Mouse (Mus musculus) lung, embryonic 16.5 days (tissue): ENCODE measurements at regions not wholly inside any gene's neighbourhood (a gene's known extent, or its start where the extent isn't known, plus 50 kb on each side); places are given as distances from the start of the nearest gene placed in this dataset.

Experiments
- ATAC-seq: fragments of 200-750 bp; cut with Nextera tagmentation; 2 replicates; pipeline ENCODE4 v1.8.0; 2017; ENCODE audit warnings: low read depth, mild to moderate bottlenecking, moderate library complexity
- H3K27ac ChIP-seq: fragments of 300-500 bp; sonication (generic); 2 replicates; pipeline ENCODE4 v1.5.1; 2014; ENCODE audit warnings: mild to moderate bottlenecking, control low read depth, low read length
- H3K27me3 ChIP-seq: fragments of 300-500 bp; sonication (generic); 2 replicates; pipeline ENCODE4 v1.6.1; 2014; ENCODE audit warnings: low read depth, low read length, mixed read lengths; ENCODE audit not compliant: control insufficient read depth, insufficient read depth
- H3K36me3 ChIP-seq: fragments of 300-500 bp; sonication (generic); 2 replicates; pipeline ENCODE4 v1.6.1; 2014; ENCODE audit warnings: low read length; ENCODE audit not compliant: control insufficient read depth, insufficient read depth
- H3K4me1 ChIP-seq: fragments of 300-500 bp; sonication (generic); replicated peaks from 2 replicates; pipeline ENCODE4 v1.6.1; 2014; ENCODE audit warnings: low read length, mixed read lengths; ENCODE audit not compliant: control insufficient read depth, insufficient read depth
- H3K4me2 ChIP-seq: fragments of 300-500 bp; sonication (generic); 2 replicates; pipeline ENCODE4 v1.6.1; 2014; ENCODE audit warnings: low read depth, low read length, control low read depth
- H3K4me3 ChIP-seq: fragments of 300-500 bp; sonication (generic); 2 replicates; pipeline ENCODE4 v1.5.1; 2014; ENCODE audit warnings: mild to moderate bottlenecking, low read length, control low read depth
- H3K9ac ChIP-seq: fragments of 300-500 bp; sonication (generic); 2 replicates; pipeline ENCODE4 v1.6.1; 2014; ENCODE audit warnings: low read length, control low read depth
- H3K9me3 ChIP-seq: fragments of 300-500 bp; sonication (generic); 2 replicates; pipeline ENCODE4 v1.6.1; 2016; ENCODE audit warnings: low read length; ENCODE audit not compliant: control insufficient read depth
- WGBS: fragments of 180-500 bp; shearing (Covaris S2); extraction: QIAGEN DNeasy Blood & Tissue Kit; methylation state at CpG from one replicate; pipeline ENCODE4 v1.1.7; 2014; 5-methylcytosine and 5-hydroxymethylcytosine counted together

DNA sequence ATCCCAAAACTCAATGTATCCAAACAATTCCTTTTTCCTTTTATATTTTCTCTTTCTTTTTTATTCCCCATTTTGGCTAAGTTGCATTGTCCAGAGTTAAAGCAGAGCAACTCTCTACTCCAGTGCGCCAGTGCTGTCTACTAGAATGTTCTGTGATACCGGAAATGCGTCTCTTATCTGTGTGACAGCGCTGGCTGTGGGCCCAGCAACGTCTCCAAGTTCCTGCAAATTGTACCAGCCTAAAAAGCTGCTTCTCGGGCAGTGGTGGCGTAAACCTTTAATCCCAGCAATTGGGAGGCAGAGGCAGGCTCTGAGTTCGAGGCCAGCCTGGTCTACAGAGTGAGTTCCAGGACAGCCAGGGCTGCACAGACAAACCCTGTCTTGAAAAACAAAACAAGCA lies 59.4 kb downstream of the Cox18 start:
- no peak overlapping the region for H3K9ac ChIP-seq
- no peaks in the 10 kb centered on the region for H3K27me3 ChIP-seq
- no peaks in the 10 kb centered on the region for H3K9me3 ChIP-seq
- 62% methylated on average over 8 of the region's 8 CpGs for WGBS
- no peaks in the 10 kb centered on the region for H3K4me1 ChIP-seq
- H3K27ac ChIP-seq: no peak overlapping the region
- H3K4me2 ChIP-seq: no peak overlapping the region
- ATAC-seq: no peak
- no peaks in the 10 kb centered on the region for H3K36me3 ChIP-seq
- H3K4me3 ChIP-seq: no peak overlapping the region

- Histone ChIP-seq H3K4me2 (no peak overlapping the region), H3K36me3 (no peaks in the 10 kb centered on the region), H3K27ac (no peak overlapping the region), H3K4me1 (no peaks in the 10 kb centered on the region), H3K9me3 (no peaks in the 10 kb centered on the region), H3K27me3 (no peaks in the 10 kb centered on the region), H3K4me3 (no peak overlapping the region), H3K9ac (no peak overlapping the region)
- ATAC-seq: no peak
- 39% methylated on average over 18 of the region's 18 CpGs for WGBS
Measured at GRCm38 (mm10) chr5:90163033-90163859, 60.6 kb downstream of the Cox18 start.

GRCm38 (mm10) chr5:90160281-90160680 lies 63.5 kb downstream of the Cox18 start:
- Histone ChIP-seq H3K4me1 (no peaks in the 10 kb centered on the region), H3K9me3 (no peaks in the 10 kb centered on the region), H3K36me3 (no peaks in the 10 kb centered on the region), H3K4me3 (no peak overlapping the region), H3K9ac (no peak overlapping the region), H3K27ac (no peak overlapping the region), H3K4me2 (no peak overlapping the region), H3K27me3 (no peaks in the 10 kb centered on the region)
- WGBS: 56% methylated on average over 4 of the region's 4 CpGs
- ATAC-seq: no peak

- Histone ChIP-seq H3K36me3 (no peaks in the 10 kb centered on the region), H3K27me3 (no peaks in the 10 kb centered on the region), H3K4me2 (no peak overlapping the region), H3K9me3 (no peaks in the 10 kb centered on the region), H3K9ac (no peak overlapping the region), H3K27ac (no peak overlapping the region), H3K4me3 (no peak overlapping the region), H3K4me1 (no peaks in the 10 kb centered on the region)
- ATAC-seq: no peak
- WGBS: 89% methylated on average over 4 of the region's 4 CpGs
Measured at GRCm38 (mm10) chr5:90156522-90156921, 67.3 kb downstream of the Cox18 start.

- Histone ChIP-seq H3K27me3 (no peaks in the 10 kb centered on the region), H3K4me3 (no peak overlapping the region), H3K36me3 (no peaks in the 10 kb centered on the region), H3K4me2 (no peak overlapping the region), H3K9me3 (no peaks in the 10 kb centered on the region), H3K9ac (no peak overlapping the region), H3K27ac (no peak overlapping the region), H3K4me1 (no peaks in the 10 kb centered on the region)
- ATAC-seq: peak; percentile 17; the same call in 1 of the 2 replicates
- WGBS: 42% methylated on average over 22 of the region's 22 CpGs
Measured at GRCm38 (mm10) chr5:90149611-90150532, 73.9 kb downstream of the Cox18 start.

DNA sequence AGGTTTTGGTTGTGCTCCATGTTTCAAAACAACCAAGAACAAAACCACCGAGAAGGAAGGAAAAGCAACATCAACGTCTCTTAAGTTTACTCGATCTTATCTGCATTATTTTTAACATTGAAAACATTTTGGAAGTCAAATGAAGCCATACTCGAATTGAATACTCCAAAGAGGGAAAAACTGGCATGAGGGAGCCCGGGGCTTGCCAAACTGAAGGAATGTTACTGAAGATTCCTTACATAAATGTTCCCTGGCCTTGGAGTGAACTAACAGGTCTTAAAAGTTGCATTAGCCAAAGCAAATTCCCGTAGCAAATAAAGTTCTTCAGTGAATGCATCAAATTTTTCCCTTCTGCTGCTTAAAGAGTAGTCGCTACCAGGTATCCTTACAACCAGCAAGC lies 87.8 kb downstream of the Cox18 start:
- Histone ChIP-seq H3K27ac (no peak overlapping the region), H3K4me2 (no peak overlapping the region), H3K9ac (no peak overlapping the region), H3K36me3 (no peaks in the 10 kb centered on the region), H3K27me3 (no peaks in the 10 kb centered on the region), H3K4me3 (no peak overlapping the region), H3K9me3 (no peaks in the 10 kb centered on the region), H3K4me1 (no peaks in the 10 kb centered on the region)
- WGBS: 67% methylated on average over 7 of the region's 7 CpGs
- ATAC-seq: no peak

DNA sequence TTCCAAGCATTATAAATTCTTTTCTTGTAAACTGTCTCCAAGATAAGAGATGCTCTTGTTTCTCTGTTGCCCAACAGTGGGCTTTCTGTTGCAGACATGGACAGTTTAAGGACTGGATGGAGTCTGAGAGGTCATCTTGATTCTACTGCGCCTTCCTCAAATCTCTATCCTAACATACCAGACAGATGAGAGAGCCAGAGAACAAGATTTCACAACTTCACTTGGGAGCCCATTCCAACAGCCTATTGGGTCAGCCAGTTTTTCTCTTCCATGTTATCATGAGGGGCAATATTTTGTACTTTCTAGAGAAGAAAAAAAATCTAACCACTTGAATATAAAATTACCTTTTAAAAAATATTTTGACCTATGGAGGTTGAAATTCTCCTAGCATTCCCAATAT lies 116.8 kb downstream of the Cox18 start:
- 84% methylated on average over 1 of the region's 1 CpGs for WGBS

DNA sequence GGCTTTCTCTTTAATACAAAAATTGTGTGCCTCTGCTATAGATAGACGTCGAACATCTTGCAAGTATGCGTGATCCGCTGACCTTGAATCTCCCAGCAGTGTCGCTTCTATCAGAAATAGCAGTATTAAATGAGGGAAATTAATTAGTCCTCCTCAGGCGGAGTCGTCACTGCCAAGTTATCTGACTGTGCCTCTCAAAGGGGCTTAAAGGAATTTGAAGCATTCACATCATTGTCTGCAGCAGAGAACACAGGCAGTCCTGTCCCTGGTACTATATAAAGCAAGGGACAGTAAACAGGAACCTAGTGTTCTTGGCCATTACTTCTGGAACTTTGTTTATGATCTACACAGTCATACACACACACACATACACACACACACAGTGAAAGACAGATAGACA lies 119.1 kb downstream of the Cox18 start:
- Histone ChIP-seq H3K4me1 (no peaks in the 10 kb centered on the region), H3K36me3 (no peaks in the 10 kb centered on the region), H3K9me3 (no peaks in the 10 kb centered on the region), H3K27ac (no peak overlapping the region), H3K4me3 (no peak overlapping the region), H3K9ac (no peak overlapping the region), H3K4me2 (no peak overlapping the region), H3K27me3 (no peaks in the 10 kb centered on the region)
- 44% methylated on average over 7 of the region's 7 CpGs for WGBS
- ATAC-seq: peak; percentile 26; the same call in 1 of the 2 replicates

More for the DNA sequence above, 116.8 kb downstream of the Cox18 start:
- Histone ChIP-seq H3K27me3 (no peaks in the 10 kb centered on the region), H3K9ac (no peak overlapping the region), H3K36me3 (no peaks in the 10 kb centered on the region), H3K4me1 (no peaks in the 10 kb centered on the region), H3K4me2 (no peak overlapping the region), H3K9me3 (no peaks in the 10 kb centered on the region), H3K27ac (no peak overlapping the region), H3K4me3 (no peak overlapping the region)
- no peak for ATAC-seq

DNA sequence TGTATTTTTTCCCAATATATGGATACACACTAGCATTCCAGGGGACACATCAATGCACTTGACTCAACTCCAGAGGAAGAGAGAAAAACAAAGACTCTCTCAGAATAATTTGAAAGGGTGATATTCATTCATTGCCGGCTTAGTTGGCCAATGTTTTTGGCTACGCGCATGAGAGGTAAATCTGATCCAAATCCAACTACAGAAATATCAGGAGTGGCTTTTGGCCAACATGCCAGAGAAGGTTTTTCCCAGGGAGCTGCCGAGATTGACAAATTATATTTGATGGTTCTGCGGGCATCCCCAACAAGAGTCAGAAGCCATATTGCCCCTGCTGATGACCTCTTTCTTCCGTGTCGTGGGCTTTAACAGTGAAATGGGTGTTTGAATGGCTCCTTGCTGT lies 135.3 kb downstream of the Cox18 start:
- no peaks in the 10 kb centered on the region for H3K27me3 ChIP-seq
- H3K4me2 ChIP-seq: no peak overlapping the region

More for the DNA sequence above, 135.3 kb downstream of the Cox18 start:
- H3K9ac ChIP-seq: no peak overlapping the region
- no peak overlapping the region for H3K27ac ChIP-seq
- no peak for ATAC-seq
- H3K4me3 ChIP-seq: no peak overlapping the region
- 81% methylated on average over 7 of the region's 7 CpGs for WGBS
- no peaks in the 10 kb centered on the region for H3K9me3 ChIP-seq
- H3K36me3 ChIP-seq: no peaks in the 10 kb centered on the region
- no peaks in the 10 kb centered on the region for H3K4me1 ChIP-seq
